Mouse (Mus musculus) natural killer cell, adult 2 months (primary cell): ENCODE measurements around the gene Usp38.
A peak's percentile ranks its signal among the peaks of the same experiment; 100 is the strongest.
"Not testable (repeated sequence)": the region's sequence is repeated elsewhere in the genome, so short reads cannot be mapped to it uniquely, and the experiment has no call there.

ENCODE experiments used
- DNase-seq, 2 experiments: peaks; one replicate each; pipeline ENCODE4 v3.0.0; 2022; ENCODE audit warnings: low spot score in 2 of 2

Usp38 gene

GRCm38 (mm10) chr8:81014789-81015699 lies at the start of gene Usp38:
Gene Usp38 (minus strand): TSS chr8:81014928.
- DNase-seq: peak; percentile 99

GRCm38 (mm10) chr8:81062566-81062965 lies 47.8 kb upstream of the Usp38 start:
- no peak for DNase-seq

- no peak for DNase-seq
Measured at GRCm38 (mm10) chr8:81061950-81062349, 47.2 kb upstream of the Usp38 start.

DNA sequence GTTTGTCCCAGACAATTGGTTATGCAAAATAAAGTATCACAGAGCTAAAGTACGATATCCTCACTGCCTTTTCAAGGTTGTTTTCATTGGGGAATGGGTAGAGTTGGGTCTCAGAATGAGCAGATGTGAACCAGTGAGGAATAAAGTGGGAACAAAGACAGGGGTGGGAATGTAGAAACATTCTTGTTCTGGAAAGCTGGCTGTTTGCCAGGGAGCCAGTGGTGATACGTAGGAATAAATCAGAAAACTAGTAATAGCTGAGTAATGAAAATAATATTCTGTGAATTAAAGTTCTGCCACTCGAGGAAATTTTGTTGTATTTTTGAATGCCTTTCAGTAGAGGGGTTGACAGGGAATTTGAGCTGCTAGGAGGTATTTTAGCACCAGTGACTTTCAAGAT lies 29.5 kb upstream of the Usp38 start:
- DNase-seq: no peak

GRCm38 (mm10) chr8:81027991-81028390 lies 13.3 kb upstream of the Usp38 start:
- DNase-seq: no peak

DNA sequence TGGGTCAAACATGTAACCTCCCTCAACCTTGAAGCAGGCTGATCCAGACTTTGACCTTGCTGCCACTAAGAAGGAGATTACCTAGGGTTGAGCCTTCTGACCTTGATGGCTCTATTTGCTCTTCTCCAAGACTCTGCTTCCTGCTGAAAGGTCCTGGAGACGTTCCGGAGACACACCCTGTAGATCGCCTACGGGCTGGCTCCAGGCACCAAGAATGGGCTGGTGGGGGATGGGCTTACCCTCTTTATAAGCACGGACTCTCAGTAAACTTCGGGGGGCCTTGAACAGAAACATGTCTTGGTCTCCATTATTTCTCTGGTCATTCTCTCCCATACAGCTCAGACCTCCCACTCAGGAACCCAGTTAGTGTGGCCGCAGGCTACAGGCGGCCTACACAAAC lies 2.8 kb upstream of the Usp38 start:
- DNase-seq: not testable (repeated sequence)

DNA sequence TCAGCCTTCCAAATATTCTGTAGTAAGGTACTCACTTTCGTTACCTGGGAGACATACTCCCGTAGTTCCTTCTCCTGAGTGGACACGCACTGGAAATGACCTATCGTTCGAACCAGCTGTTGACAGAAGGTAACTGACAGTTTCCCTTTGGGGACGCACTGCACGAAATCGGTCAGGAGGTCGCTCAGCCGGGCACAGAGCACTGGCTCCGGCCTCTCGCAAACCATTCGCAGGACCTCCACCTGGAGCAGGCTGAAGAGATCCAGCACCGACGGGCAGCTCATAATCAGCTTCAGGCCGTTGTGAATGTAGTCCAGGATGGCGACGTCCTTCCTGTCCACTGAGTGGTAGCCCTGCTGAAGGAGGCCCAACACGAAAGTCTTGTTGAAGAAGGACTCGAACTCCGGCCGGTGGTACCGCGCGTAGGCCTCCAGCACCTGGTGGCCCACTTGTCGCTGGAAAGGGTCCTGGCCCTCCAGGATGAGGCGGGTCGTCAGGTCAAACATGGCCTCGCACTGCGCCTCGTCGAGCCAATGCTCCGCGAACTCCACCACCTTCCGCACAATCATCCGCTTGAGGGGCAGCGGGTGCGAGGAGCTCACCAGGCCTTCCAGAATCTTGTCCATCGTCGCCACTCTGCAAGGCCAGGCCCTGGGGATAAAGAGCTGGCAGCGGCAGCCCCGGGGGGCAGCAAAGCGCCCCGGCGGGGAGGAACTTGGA lies 757 bp downstream of the Usp38 start:
- DNase-seq: peak in 1 of 2 experiments; percentile 21

DNA sequence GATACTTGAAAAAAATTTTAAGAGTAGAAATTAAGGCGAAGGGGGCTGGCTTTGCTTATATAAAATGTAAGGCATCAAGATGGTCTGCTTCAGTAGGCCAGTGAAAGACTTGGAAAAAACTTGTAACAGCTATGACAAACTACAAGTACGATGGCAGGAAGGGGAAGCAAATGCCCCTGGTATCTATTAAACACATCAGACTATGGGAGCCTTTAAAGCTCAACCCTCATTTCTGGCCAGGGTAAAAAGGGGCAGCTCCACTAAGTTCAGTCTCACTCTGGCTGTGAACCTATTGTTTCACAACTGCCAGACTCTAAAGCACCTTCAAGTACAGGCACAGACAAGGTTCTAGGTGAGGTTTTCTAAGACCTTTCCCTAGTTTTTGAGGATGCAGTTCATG lies 2.0 kb downstream of the Usp38 start:
- no peak for DNase-seq

GRCm38 (mm10) chr8:81012031-81012560 lies 2.6 kb downstream of the Usp38 start:
- DNase-seq: no peak

DNA sequence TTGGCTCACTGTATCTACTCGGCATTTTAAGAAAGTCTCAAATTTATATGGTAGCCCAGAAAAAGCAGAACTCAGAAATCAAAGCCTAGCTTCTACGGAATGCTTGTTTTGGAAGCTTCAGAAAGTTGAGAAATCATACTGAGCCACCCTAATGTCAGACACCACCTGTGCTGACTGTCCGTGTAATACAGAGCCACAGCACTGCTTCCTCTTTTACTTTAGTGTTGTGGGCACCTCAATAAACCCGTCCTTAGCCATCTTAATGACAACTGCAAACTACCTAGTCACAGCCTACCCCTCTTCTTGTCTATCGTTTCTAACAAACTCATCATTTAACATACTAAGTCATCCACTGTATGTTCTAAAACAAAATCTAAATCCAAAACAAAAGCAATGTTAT lies 4.3 kb downstream of the Usp38 start:
- DNase-seq: peak in 1 of 2 experiments; percentile 9

DNA sequence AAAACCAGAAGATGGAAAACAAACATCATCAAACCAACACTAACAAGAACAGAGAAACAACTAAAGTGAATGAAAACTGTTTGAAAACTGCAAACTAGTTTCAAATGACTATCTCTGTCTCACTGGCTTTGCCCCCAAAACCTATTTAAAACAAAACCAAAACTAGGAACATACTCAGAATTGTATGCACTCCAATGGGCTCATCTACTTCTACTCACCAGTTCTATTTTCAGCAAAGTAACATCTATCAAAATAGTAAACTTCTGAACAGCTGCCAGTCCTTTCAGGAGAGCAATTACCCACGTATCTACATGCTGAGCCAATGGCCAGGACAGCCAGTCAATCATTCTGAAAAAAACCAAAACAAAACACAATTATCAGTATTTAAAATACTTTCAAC lies 9.6 kb downstream of the Usp38 start:
- no peak for DNase-seq

DNA sequence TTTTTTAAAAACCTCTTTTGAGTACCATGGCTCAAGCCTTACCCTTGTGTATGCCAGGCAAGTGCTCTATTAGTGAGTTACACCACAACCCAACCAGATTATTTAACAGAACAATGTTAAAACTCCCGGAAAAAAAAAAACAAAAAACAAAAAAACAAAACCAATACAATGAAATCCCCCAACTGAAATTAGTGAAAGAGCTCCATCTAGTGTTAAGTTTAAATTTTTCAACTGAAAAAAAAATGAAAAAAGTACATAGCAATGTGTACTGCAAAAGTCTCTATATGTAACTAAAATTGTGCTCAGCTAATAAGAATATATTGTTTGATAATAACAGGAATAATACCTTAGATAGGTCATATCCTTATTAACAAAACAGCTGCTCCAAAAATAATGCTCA lies 18.1 kb downstream of the Usp38 start:
- DNase-seq: no peak

DNA sequence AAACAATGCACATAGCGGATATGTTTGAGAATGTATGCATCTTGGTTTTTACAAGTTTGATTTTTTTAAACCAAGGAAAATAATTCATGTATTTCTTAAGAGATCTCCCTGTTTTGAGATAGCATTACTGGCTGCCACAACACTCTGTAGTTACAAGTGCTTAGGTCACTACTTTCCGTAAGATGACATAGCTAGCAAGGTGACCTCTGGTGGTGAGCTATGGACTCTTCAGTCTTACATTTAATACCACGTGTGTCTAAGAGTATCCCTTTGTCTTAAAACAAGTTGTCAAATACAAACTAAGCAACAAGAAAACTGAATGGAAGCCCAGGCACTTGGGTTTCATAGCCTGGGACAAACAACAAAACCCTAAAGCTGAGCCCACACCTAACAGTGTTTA lies 22.8 kb downstream of the Usp38 start:
- no peak for DNase-seq

- no peak for DNase-seq
Measured at GRCm38 (mm10) chr8:80982829-80983228, 31.9 kb downstream of the Usp38 start.

DNA sequence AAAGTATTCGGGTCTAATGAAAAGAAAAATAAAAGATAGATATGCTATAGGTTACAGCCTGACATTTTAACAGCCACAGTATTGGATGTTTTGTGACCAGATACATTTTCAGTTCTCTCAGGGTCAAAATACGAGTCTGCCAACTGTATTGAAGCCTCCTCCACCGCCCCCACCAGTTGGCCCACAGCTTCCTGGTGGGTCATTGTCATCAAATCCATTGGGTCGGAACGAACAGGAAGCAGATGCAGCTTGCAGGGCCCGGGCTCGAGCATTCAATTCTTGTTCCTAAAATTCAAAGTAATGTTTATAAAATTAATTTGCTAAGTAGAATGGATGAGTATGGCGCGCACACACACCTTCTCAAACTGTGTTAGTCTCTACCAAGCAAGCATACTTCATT lies 33.0 kb downstream of the Usp38 start:
- DNase-seq: peak in 1 of 2 experiments; percentile 65

DNA sequence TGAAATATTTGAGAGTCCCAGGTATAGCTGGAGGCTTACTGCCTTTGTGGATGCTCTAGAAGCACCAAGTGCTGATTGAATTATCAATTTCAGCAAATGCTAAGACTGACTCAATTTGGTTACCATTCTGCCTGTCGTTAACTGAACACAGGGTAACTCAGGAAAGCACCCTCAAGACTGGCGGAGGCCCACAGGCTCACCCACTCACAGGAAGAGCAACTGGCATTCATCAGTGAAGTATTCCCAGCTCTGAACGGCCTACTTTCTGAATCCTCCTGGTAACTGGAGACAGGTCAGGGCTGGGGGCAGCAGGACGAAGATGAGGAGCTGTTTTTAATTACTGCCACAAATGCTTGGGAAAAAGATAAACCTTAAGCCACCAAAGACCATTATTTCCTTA lies 34.7 kb downstream of the Usp38 start:
- no peak for DNase-seq

DNA sequence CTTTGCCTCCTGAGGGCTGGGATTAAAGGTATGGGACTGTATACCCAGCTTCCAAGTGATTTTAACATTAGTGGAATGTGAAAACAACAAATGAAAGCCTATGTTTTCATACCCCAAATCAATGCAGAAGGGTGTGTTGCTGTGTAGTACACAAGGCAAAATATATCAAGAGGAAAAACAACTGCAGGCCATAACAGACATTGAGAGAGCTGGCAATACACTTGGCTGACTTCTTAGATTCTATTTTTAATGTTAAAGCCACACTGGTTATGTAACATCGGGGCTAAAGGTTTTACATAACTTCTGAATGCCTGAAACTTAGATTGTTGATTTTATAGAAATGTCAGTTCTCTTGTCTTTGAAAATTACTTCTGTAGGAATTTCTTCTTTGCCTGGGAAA lies 37.5 kb downstream of the Usp38 start:
- no peak for DNase-seq

DNA sequence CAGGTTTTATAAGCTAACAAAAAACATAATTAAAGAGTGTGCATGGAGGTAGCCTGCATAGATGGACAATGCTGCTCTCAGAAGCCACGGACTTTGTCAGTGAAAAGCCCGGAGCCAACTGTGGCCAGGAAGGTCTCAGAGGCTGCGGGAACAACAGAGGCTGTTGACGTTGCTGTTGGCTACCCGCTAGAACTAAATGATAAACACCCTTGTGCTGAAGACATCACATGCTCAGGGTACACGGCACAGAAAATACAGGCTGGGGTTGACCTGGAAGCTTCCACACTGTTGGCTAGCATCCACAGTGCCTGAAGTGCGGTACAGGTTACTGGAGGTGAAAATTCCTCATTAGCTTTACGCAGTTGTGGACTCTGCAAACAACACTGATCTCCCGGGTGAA lies 43.6 kb downstream of the Usp38 start:
- no peak for DNase-seq

DNA sequence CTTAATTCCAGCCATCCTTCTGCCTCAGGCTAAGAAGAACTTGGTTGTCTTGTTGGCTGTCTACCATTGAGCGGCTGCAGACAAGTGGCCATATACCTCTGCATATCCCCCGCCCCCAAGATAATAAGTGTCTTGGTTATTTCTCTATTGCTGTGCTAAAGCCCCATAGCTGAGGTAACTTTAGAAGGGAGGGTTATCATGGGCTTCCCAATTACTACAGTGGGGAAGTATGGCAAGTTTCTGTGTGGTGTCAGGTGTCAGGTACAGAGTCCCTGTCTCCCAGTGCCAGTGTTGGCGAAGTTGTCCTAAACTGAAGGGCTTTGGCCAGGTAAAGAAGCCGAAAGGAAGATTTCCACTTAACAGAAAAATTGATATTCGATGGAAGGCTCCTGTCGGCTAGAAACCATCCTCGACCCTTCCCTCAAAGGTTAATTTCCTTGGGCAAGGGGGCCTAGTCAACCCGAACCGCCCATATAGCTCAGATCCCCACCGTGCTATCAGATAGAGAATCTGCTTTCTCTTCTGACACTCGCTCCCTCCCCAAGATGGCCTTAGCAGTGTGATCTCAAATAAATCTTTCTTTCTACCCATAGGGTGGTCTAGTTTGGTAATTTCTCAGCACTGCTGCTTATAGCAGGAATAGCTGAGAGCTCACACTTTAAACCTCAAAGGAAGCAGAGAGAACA lies 44.6 kb downstream of the Usp38 start:
- no peak for DNase-seq

DNA sequence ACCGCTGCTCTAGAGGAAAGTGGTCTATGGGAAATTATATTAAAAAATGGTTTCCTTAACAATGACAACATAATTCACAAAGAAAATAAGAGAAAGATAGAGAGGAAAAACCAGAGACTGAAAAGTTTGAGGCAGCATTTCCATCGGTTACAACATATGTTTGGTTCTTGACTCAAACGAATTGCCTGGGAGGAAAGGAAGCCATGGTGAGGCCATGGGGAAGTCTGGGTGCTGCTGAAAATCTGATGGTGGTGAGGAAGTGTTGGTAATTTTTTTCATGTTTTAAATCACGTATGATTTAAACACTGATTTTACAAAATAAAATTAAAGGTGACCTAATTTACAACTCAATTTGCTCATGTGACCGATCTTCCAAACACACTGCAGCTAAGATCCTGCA lies 45.3 kb downstream of the Usp38 start:
- no peak for DNase-seq

DNA sequence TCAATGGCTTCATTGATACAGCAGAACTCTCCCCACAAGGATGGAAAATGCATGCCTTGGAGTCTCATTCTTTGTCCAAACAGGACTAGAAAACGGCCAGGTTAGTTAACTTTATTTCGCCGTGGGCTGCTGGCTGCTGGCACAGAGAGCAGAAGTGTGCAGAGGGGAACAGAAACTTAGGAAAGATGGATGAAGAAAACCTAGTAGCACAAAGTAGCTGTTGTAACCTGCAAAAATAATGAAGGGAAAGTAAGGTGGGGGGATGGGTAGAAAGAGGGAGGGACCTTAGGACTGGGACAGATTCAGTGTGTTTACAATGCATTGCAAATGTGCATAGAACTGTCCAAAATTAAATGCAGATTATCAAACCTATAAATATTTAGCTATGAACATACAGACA lies 51.6 kb downstream of the Usp38 start:
- DNase-seq: no peak

DNA sequence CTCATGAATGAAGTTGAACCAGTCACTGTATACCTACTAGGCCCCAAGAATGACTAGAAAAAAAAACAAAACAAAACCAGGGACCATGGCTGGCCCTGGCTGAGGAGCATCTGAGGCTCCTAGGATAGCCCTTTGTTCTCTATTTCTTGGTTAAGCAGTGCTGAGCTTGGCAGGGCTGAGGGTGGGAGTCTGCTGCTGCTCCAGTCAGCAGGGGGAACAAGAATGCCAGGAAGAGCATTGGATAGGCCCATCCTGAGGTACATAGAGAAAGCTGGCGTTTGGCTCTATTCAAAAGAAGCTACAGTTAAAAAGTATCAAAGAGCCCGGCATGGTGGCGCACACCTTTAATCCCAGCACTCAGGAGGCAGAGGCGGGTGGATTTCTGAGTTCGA lies 52.1 kb downstream of the Usp38 start:
- no peak for DNase-seq
